Mouse (Mus musculus) lung, postnatal 25 days (tissue): ENCODE measurements around the gene Pfkfb3.

ENCODE experiments used
- DNase-seq: peaks from one replicate; pipeline ENCODE4 v3.0.0; 2022; ENCODE audit warnings: low spot score

Pfkfb3 gene

GRCm38 (mm10) chr2:11501301-11502254, 52.3 kb downstream of the Pfkfb3 start:
- DNase-seq, result peak; percentile 95

- DNase-seq, result no peak
Measured at GRCm38 (mm10) chr2:11500666-11501065, 53.2 kb downstream of the Pfkfb3 start.

GRCm38 (mm10) chr2:11496601-11497031, 57.3 kb downstream of the Pfkfb3 start:
- DNase-seq, result peak; percentile 66

GRCm38 (mm10) chr2:11494841-11495255, 59.0 kb downstream of the Pfkfb3 start:
- no peak for DNase-seq

- DNase-seq, result no peak
Measured at GRCm38 (mm10) chr2:11492855-11493254, 61.0 kb downstream of the Pfkfb3 start.

- DNase-seq, result no peak
Measured at GRCm38 (mm10) chr2:11491471-11491870, 62.4 kb downstream of the Pfkfb3 start.

GRCm38 (mm10) chr2:11490554-11490953, 63.3 kb downstream of the Pfkfb3 start:
- DNase-seq, result no peak

- DNase-seq, result no peak
Measured at GRCm38 (mm10) chr2:11483226-11483625, 70.7 kb downstream of the Pfkfb3 start.

- DNase-seq, result no peak
Measured at GRCm38 (mm10) chr2:11482364-11482763, 71.5 kb downstream of the Pfkfb3 start.

- no peak for DNase-seq
Measured at GRCm38 (mm10) chr2:11478960-11479359, 74.9 kb downstream of the Pfkfb3 start.

- DNase-seq, result no peak
Measured at GRCm38 (mm10) chr2:11475316-11475715, 78.6 kb downstream of the Pfkfb3 start.

- no peak for DNase-seq
Measured at GRCm38 (mm10) chr2:11464661-11465099, 89.2 kb downstream of the Pfkfb3 start.

GRCm38 (mm10) chr2:11460976-11461375, 92.9 kb downstream of the Pfkfb3 start:
- no peak for DNase-seq

GRCm38 (mm10) chr2:11458494-11458893, 95.4 kb downstream of the Pfkfb3 start:
- DNase-seq, result no peak

GRCm38 (mm10) chr2:11457904-11458303, 96.0 kb downstream of the Pfkfb3 start:
- DNase-seq, result no peak

GRCm38 (mm10) chr2:11448711-11449110, 105.2 kb downstream of the Pfkfb3 start:
- DNase-seq, result no peak

GRCm38 (mm10) chr2:11447865-11448264, 106.0 kb downstream of the Pfkfb3 start:
- peak; percentile 32 for DNase-seq

GRCm38 (mm10) chr2:11445722-11446121, 108.2 kb downstream of the Pfkfb3 start:
- DNase-seq, result no peak

- DNase-seq, result peak; percentile 37
Measured at GRCm38 (mm10) chr2:11441864-11442263, 112.0 kb downstream of the Pfkfb3 start.

- DNase-seq, result peak; percentile 24
Measured at GRCm38 (mm10) chr2:11438231-11438954, 115.5 kb downstream of the Pfkfb3 start.

- DNase-seq, result no peak
Measured at GRCm38 (mm10) chr2:11436353-11436752, 117.5 kb downstream of the Pfkfb3 start.

- DNase-seq, result no peak
Measured at GRCm38 (mm10) chr2:11433353-11433752, 120.5 kb downstream of the Pfkfb3 start.

GRCm38 (mm10) chr2:11429538-11429937, 124.3 kb downstream of the Pfkfb3 start:
- DNase-seq, result peak; percentile 90
